Mouse (Mus musculus): ENCODE data around the gene Nol4l.

The Nol4l gene

GRCm38 (mm10) chr2:153549486-153549885 lies 19.7 kb upstream of the Nol4l start:
- Histone ChIP-seq H3K27me3 (ENCODE audit: control insufficient read depth, insufficient read depth, low read length, poor library complexity, severe bottlenecking) (no peaks in the 10 kb centered on the region), H3K36me3 (ENCODE audit: control insufficient read depth, insufficient read depth, low read length, poor library complexity, severe bottlenecking) (no peaks in the 10 kb centered on the region)
- no peak for DNase-seq (ENCODE audit: low read depth, low spot score)

GRCm38 (mm10) chr2:153548221-153548923 lies 18.6 kb upstream of the Nol4l start:
- Histone ChIP-seq H3K27me3 (ENCODE audit: control insufficient read depth, insufficient read depth, low read length, poor library complexity, severe bottlenecking) (no peaks in the 10 kb centered on the region), H3K36me3 (ENCODE audit: control insufficient read depth, insufficient read depth, low read length, poor library complexity, severe bottlenecking) (no peaks in the 10 kb centered on the region)
- DNase-seq (ENCODE audit: low read depth, low spot score), result no peak

- DNase-seq (ENCODE audit: low read depth, low spot score), result no peak
Observed at GRCm38 (mm10) chr2:153547633-153548032, 17.9 kb upstream of the Nol4l start.

DNA sequence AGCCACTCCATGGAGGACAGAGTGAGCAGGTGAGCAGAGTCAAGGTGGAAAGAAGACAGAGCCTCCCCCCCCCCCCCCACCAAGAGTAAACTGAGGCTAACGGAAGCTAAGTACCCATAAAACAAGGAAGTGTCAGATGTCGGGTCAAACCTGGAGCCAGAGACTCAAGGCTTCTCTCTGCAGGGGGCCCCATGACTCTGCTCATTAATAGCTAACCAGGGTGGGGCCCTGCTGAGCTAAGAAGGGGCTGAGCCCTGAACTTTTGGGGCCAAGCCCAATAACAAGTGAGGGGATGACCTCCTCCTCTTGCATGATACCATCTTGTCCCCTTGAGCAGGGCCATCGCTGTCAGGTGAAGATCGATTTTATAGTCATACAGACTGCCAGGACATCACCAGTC lies 17.2 kb upstream of the Nol4l start:
- no peaks in the 10 kb centered on the region for H3K36me3 ChIP-seq (ENCODE audit: control insufficient read depth, insufficient read depth, low read length, poor library complexity, severe bottlenecking)
- no peak for DNase-seq (ENCODE audit: low read depth, low spot score)

More at GRCm38 (mm10) chr2:153547633-153548032, 17.9 kb upstream of the Nol4l start:
- no peaks in the 10 kb centered on the region for H3K27me3 ChIP-seq (ENCODE audit: control insufficient read depth, insufficient read depth, low read length, poor library complexity, severe bottlenecking)
- H3K36me3 ChIP-seq (ENCODE audit: control insufficient read depth, insufficient read depth, low read length, poor library complexity, severe bottlenecking), result no peaks in the 10 kb centered on the region

DNA sequence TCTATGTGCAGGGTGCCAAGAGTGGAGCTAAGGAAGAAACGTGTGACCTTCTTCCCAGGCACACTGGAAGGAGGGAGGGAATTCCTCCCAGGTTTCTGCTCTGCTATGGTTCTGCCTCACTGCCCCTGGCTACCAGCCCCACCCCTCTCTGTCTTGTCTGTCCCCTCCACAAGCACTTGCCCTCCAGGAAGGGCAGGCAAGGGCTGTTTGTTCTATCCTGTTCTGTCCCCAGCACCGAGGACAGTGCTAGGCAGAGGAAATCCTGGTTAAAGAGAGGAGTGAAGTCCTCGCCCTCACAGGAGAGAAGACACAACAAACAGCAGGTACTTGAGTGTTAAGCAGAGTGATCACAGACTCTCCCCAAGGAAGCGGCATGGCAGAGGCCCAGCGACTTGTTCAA lies 16.7 kb upstream of the Nol4l start:
- no peaks in the 10 kb centered on the region for H3K36me3 ChIP-seq (ENCODE audit: control insufficient read depth, insufficient read depth, low read length, poor library complexity, severe bottlenecking)
- DNase-seq (ENCODE audit: low read depth, low spot score), result no peak
- no peaks in the 10 kb centered on the region for H3K27me3 ChIP-seq (ENCODE audit: control insufficient read depth, insufficient read depth, low read length, poor library complexity, severe bottlenecking)

More for the DNA sequence above, 17.2 kb upstream of the Nol4l start:
- no peaks in the 10 kb centered on the region for H3K27me3 ChIP-seq (ENCODE audit: control insufficient read depth, insufficient read depth, low read length, poor library complexity, severe bottlenecking)

DNA sequence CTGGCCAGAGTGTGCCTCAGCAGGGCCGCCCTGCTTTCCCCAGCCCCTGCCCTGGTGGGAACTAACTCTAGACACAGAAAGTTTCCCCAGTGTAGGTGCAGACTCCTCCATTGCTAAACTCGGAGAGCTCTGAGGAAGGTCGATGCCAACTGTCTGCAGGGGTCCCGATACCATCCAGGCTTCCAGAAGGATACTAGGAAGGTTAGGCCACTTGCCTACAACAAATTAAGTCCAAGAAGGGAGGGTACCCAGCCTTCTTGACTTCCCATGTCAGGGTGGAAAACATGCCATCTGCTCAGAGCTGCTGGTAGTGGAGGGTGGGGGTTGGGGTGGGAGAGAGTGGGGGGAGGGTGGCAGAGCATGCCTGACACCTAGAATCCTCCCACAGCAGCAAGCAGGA lies 15.0 kb upstream of the Nol4l start:
- Histone ChIP-seq H3K27me3 (ENCODE audit: control insufficient read depth, insufficient read depth, low read length, poor library complexity, severe bottlenecking) (no peaks in the 10 kb centered on the region), H3K36me3 (ENCODE audit: control insufficient read depth, insufficient read depth, low read length, poor library complexity, severe bottlenecking) (no peaks in the 10 kb centered on the region)
- no peak for DNase-seq (ENCODE audit: low read depth, low spot score)

- peak; percentile 73 for DNase-seq (ENCODE audit: low read depth, low spot score)
- H3K36me3 ChIP-seq (ENCODE audit: control insufficient read depth, insufficient read depth, low read length, poor library complexity, severe bottlenecking), result no peaks in the 10 kb centered on the region
Observed at GRCm38 (mm10) chr2:153543911-153544730, 14.3 kb upstream of the Nol4l start.

GRCm38 (mm10) chr2:153542936-153543668 lies 13.3 kb upstream of the Nol4l start:
- no peak for DNase-seq (ENCODE audit: low read depth, low spot score)
- Histone ChIP-seq H3K27me3 (ENCODE audit: control insufficient read depth, insufficient read depth, low read length, poor library complexity, severe bottlenecking) (no peaks in the 10 kb centered on the region), H3K36me3 (ENCODE audit: control insufficient read depth, insufficient read depth, low read length, poor library complexity, severe bottlenecking) (no peaks in the 10 kb centered on the region)

More at GRCm38 (mm10) chr2:153543911-153544730, 14.3 kb upstream of the Nol4l start:
- H3K27me3 ChIP-seq (ENCODE audit: control insufficient read depth, insufficient read depth, low read length, poor library complexity, severe bottlenecking), result no peaks in the 10 kb centered on the region

- no peaks in the 10 kb centered on the region for H3K36me3 ChIP-seq (ENCODE audit: control insufficient read depth, insufficient read depth, low read length, poor library complexity, severe bottlenecking)
- no peaks in the 10 kb centered on the region for H3K27me3 ChIP-seq (ENCODE audit: control insufficient read depth, insufficient read depth, low read length, poor library complexity, severe bottlenecking)
- DNase-seq (ENCODE audit: low read depth, low spot score), result no peak
Observed at GRCm38 (mm10) chr2:153538898-153539297, 9.1 kb upstream of the Nol4l start.

- H3K27me3 ChIP-seq (ENCODE audit: control insufficient read depth, insufficient read depth, low read length, poor library complexity, severe bottlenecking), result peaks cover 6% of the 10 kb centered on the region
- no peak for DNase-seq (ENCODE audit: low read depth, low spot score)
- no peaks in the 10 kb centered on the region for H3K36me3 ChIP-seq (ENCODE audit: control insufficient read depth, insufficient read depth, low read length, poor library complexity, severe bottlenecking)
Observed at GRCm38 (mm10) chr2:153533981-153534380, 4.2 kb upstream of the Nol4l start.

DNA sequence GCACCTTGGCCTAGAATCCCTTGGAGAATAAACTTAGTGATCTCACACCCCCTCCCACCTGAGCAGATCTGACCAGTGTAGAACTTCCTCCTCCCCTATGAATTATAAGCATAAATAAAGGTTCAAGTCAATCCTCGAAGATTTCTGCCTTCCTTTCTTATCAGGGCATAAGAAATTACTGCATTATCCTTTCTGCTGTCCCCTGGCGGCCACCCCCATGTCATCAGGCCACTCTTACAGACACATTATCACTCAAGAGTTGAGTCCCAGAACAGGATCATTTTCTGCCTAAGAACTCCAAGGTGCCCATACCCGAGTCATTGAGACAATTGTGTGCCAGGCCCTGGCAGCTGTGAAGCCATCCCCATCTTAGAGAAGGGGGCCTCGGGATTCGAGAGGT lies 1.2 kb upstream of the Nol4l start:
- Histone ChIP-seq H3K27me3 (ENCODE audit: control insufficient read depth, insufficient read depth, low read length, poor library complexity, severe bottlenecking) (peaks cover 8% of the 10 kb centered on the region), H3K36me3 (ENCODE audit: control insufficient read depth, insufficient read depth, low read length, poor library complexity, severe bottlenecking) (no peaks in the 10 kb centered on the region)
- DNase-seq (ENCODE audit: low read depth, low spot score), result peak; percentile 24

- Histone ChIP-seq H3K36me3 (ENCODE audit: control insufficient read depth, insufficient read depth, low read length, poor library complexity, severe bottlenecking) (no peaks in the 10 kb centered on the region), H3K27me3 (ENCODE audit: control insufficient read depth, insufficient read depth, low read length, poor library complexity, severe bottlenecking) (peaks cover 8% of the 10 kb centered on the region)
- peak; percentile 45 for DNase-seq (ENCODE audit: low read depth, low spot score)
Observed at GRCm38 (mm10) chr2:153529365-153529781, 398 bp downstream of the Nol4l start.

DNA sequence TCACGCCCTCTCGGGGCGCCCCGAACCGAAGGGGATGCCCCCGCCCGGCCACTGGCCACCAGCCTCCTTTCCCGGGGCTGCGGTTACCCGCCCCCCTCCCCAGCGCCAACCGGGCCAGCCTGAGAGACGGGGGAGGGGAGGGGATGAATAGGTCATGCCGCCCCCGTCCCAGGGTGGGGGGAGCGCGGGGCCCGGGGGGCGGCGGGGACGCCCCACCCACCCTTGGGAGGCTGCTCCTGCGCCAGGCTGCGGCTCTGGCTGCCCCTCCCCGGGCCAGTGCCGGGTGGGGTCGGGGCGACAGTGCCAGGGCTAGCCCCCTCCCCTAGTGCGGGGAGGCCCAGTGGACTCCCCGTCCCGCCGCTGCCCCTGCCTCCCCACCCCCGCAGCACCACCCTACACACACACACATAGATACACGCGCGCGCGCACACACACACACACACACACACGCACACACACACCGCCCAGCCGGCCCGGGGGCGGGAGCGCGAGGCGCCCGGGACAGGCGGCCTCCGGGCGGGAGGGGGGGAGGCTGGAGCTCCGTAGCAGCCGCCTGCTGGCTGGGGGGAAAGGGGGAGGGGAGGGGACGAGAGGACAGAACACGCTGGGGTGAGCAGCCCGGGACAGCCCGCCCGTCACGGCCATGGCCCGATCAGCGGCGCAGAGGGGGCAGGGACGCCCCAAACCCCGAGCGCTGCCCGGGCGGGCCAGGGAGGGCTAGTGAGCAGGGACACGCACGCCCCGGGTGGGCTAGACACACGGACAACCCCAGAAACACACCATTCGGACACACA lies 1.0 kb downstream of the Nol4l start:
- Histone ChIP-seq H3K27me3 (ENCODE audit: control insufficient read depth, insufficient read depth, low read length, poor library complexity, severe bottlenecking) (peaks cover 8% of the 10 kb centered on the region), H3K36me3 (ENCODE audit: control insufficient read depth, insufficient read depth, low read length, poor library complexity, severe bottlenecking) (no peaks in the 10 kb centered on the region)
- peak; percentile 54 for DNase-seq (ENCODE audit: low read depth, low spot score)
